8 mouse cellular contexts compared by ENCODE assay signal in the genomic region with DNA sequence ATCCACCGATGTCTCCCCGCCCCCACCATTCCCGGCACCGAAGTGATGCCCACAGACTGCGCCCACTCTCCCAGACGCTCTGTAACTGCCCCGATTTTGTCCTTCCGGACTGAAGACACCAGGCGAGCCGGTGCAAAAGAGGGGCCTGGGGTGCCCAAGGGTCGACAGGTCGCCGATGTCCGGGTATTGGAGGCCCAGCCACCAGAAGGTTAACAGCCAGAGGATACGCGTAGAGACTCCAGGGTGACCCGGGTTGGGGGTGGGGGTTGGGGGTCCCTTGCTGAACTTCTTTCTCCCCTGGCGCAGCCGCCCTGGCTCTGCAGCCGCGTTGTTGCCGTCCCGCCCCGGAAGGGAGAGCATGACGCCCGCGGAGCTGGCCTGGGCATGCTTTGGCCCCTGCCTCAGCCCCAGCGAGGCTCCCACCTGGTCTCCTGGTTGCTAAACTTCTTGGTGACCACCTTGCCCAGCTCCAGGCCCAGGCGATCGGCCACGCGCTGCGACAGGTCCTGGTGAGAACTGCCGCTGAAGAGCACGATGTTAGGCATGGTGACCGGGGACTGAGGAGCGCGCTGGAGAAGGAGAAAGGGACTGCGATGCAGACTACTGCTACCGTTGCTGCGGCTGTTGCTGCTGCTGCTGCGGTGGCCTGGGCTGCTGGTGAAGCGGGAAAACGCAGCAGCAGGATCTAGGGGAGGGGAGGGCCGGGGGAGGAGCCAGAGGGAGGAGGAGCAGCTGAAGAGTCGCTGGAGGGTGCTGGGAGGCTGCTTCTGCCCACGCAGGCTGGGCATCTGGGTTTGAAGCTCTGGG. TPM values are rescaled to one million over a fixed set of nuclear protein-coding genes. Genes with fewer than 3 reads are reported as not detected.
DNase-seq lines count a peak whose midpoint lies in the region; ATAC-seq and TF ChIP-seq lines count a peak whose summit lies in the region.

A gene (minus strand): TSS at position 703 of the 807 bp plus-strand sequence.

- peak; percentile 51 for TF ChIP-seq POLR2A in heart, adult 2 months (IDR thresholded peaks at IDR 0.05; ENCODE audit: insufficient read depth, low read depth, low read length)

- TF ChIP-seq CTCF in heart, adult 2 months (IDR thresholded peaks at IDR 0.05) = no peak

- H3K9me3 ChIP-seq in embryonic facial prominence, embryonic 13.5 days = no peaks in the 10 kb centered on the region
- no peaks in the 10 kb centered on the region for H3K9me3 ChIP-seq in limb, embryonic 15.5 days
- H3K9me3 ChIP-seq in midbrain, embryonic 16.5 days (replicated peaks; ENCODE audit: control insufficient read depth, low read length, poor library complexity, severe bottlenecking) = no peaks in the 10 kb centered on the region

- intact Hi-C loops in heart, adult 2 months (cut with DNase I) = no loop called here

- ATAC-seq in embryonic facial prominence, embryonic 13.5 days (ENCODE audit: insufficient number of reproducible peaks, insufficient read depth, low FRiP score, low TSS enrichment, low read depth) = peak; percentile 84
- peak; percentile 65; the same call in 1 of the 2 replicates for ATAC-seq in limb, embryonic 15.5 days (ENCODE audit: insufficient number of reproducible peaks, low FRiP score, low TSS enrichment, low read depth)
- ATAC-seq in midbrain, embryonic 16.5 days = peak; percentile 94

- H3K36me3 ChIP-seq in embryonic facial prominence, embryonic 13.5 days = no peaks in the 10 kb centered on the region
- H3K36me3 ChIP-seq in heart, adult 2 months (ENCODE audit: control insufficient read depth, insufficient read depth, low read length) = no peaks in the 10 kb centered on the region
- H3K36me3 ChIP-seq in limb, embryonic 15.5 days = no peaks in the 10 kb centered on the region
- no peaks in the 10 kb centered on the region for H3K36me3 ChIP-seq in midbrain, embryonic 16.5 days (ENCODE audit: control insufficient read depth, insufficient read depth, low read length)

- DNase-seq in 3134 (ENCODE audit: extremely low read depth, insufficient read length, low spot score) = peak; percentile 83
- DNase-seq in adrenal gland, postnatal 10 days = peak; percentile 58
- peak; percentile 45 to 56 for DNase-seq in heart, adult 2 months
- peak; percentile 24 to 34 for DNase-seq in kidney, adult 8-10 months
- DNase-seq in spleen, postnatal 10 days (ENCODE audit: low spot score in 2 of 2) = peak; percentile 22 to 54

- H3K4me1 ChIP-seq in embryonic facial prominence, embryonic 13.5 days = no peaks in the 10 kb centered on the region
- no peaks in the 10 kb centered on the region for H3K4me1 ChIP-seq in heart, adult 2 months (ENCODE audit: control insufficient read depth, insufficient read depth, low read length)
- H3K4me1 ChIP-seq in limb, embryonic 15.5 days = no peaks in the 10 kb centered on the region
- no peaks in the 10 kb centered on the region for H3K4me1 ChIP-seq in midbrain, embryonic 16.5 days (ENCODE audit: control insufficient read depth, insufficient read depth, low read length)

- peak within 1 kb of the TSS; percentile 69 for H3K4me2 ChIP-seq in embryonic facial prominence, embryonic 13.5 days
- peak within 1 kb of the TSS; percentile 59 for H3K4me2 ChIP-seq in limb, embryonic 15.5 days
- peak within 1 kb of the TSS; percentile 82 for H3K4me2 ChIP-seq in midbrain, embryonic 16.5 days (ENCODE audit: low read length)

- H3K79me2 ChIP-seq in heart, adult 2 months (replicated peaks; ENCODE audit: control insufficient read depth, insufficient read depth, low read length) = no peaks in the 10 kb centered on the region

- H3K27ac ChIP-seq in embryonic facial prominence, embryonic 13.5 days = peak within 1 kb of the TSS; percentile 64
- peak within 1 kb of the TSS; percentile 51 for H3K27ac ChIP-seq in heart, adult 2 months
- peak within 1 kb of the TSS; percentile 47; the same call in 1 of the 2 replicates for H3K27ac ChIP-seq in limb, embryonic 15.5 days
- 0 out of 2 replicates have a peak within 1 kb of the TSS, but pooled peaks have one; percentile 11 for H3K27ac ChIP-seq in midbrain, embryonic 16.5 days (ENCODE audit: low read length)

- peaks cover 64% of the 10 kb centered on the region for H3K27me3 ChIP-seq in embryonic facial prominence, embryonic 13.5 days
- no peaks in the 10 kb centered on the region for H3K27me3 ChIP-seq in heart, adult 2 months (ENCODE audit: control insufficient read depth, insufficient read depth, low read length)
- H3K27me3 ChIP-seq in limb, embryonic 15.5 days = peaks cover 18% of the 10 kb centered on the region
- peaks cover 3% of the 10 kb centered on the region for H3K27me3 ChIP-seq in midbrain, embryonic 16.5 days (ENCODE audit: control insufficient read depth, insufficient read depth, low read depth, low read length)

- peak within 1 kb of the TSS; percentile 57 for H3K4me3 ChIP-seq in embryonic facial prominence, embryonic 13.5 days
- peak within 1 kb of the TSS; percentile 62 for H3K4me3 ChIP-seq in heart, adult 2 months
- H3K4me3 ChIP-seq in limb, embryonic 15.5 days = peak within 1 kb of the TSS; percentile 55
- H3K4me3 ChIP-seq in midbrain, embryonic 16.5 days (ENCODE audit: low read depth, low read length) = peak within 1 kb of the TSS; percentile 58

- peak within 1 kb of the TSS; percentile 73 for H3K9ac ChIP-seq in embryonic facial prominence, embryonic 13.5 days
- peak within 1 kb of the TSS; percentile 85 for H3K9ac ChIP-seq in heart, adult 2 months (ENCODE audit: low read depth, low read length)
- H3K9ac ChIP-seq in limb, embryonic 15.5 days = peak within 1 kb of the TSS; percentile 48
- peak within 1 kb of the TSS; percentile 65 for H3K9ac ChIP-seq in midbrain, embryonic 16.5 days (ENCODE audit: low read depth, low read length)

- no peak for TF ChIP-seq EP300 in heart, adult 2 months (IDR thresholded peaks at IDR 0.05; ENCODE audit: insufficient read depth, low read depth, low read length)

- WGBS in embryonic facial prominence, embryonic 13.5 days = 19% methylated on average over 46 of the region's 47 CpGs
- WGBS in heart, adult 2 months = 21% methylated on average over 46 of the region's 47 CpGs
- WGBS in limb, embryonic 15.5 days = 15% methylated on average over 45 of the region's 47 CpGs
- WGBS in midbrain, embryonic 16.5 days = 25% methylated on average over 39 of the region's 47 CpGs

RNA-seq across cellular contexts. Expression of the gene that starts here (rescaled TPM):
- total RNA-seq in adrenal gland, postnatal 10 days (2021) = 10 to 100 TPM; 19.3 to 22.5 TPM
- 17.7 and 18.6 TPM in 2 replicates for polyA plus RNA-seq in embryonic facial prominence, embryonic 13.5 days (2015; fragmentation: Nextera tagmentation; extraction: Ambion mirVana)
- total RNA-seq in heart, adult 2 months (2021) = 10 to 100 TPM; 12.5 to 13.6 TPM
- polyA plus RNA-seq in heart, adult 2 months (2012; rRNA removed) = 4.6 and 7.1 TPM in 2 replicates
- 15.7 and 16.2 TPM in 2 replicates for polyA plus RNA-seq in limb, embryonic 15.5 days (2015; fragmentation: Nextera tagmentation; extraction: Ambion mirVana)
- 7.9 and 8.3 TPM in 2 replicates for polyA plus RNA-seq in midbrain, embryonic 16.5 days (2015; fragmentation: Nextera tagmentation; extraction: Ambion mirVana)

Comparison
In these comparisons a context has a peak if more than half of its experiments do, and no peak if none do; other contexts are left out.
1. Peak in every context shown above with its lines: DNase-seq, ATAC-seq, H3K4me3 ChIP-seq and H3K27ac ChIP-seq.
2. DNase-seq: peak in every context shown above with its lines; median percentile 83 in 3134; 58 in adrenal gland, postnatal 10 days; 50 in heart, adult 2 months; 38 in spleen, postnatal 10 days; 29 in kidney, adult 8-10 months.
3. H3K27ac ChIP-seq: peak in every context shown above with its lines; median percentile 64 in embryonic facial prominence, embryonic 13.5 days; 51 in heart, adult 2 months; 47 in limb, embryonic 15.5 days; 11 in midbrain, embryonic 16.5 days.